Mouse (Mus musculus) heart, postnatal 0 days (tissue): ENCODE results near the gene Pdhx. TPM values are rescaled to one million over a fixed set of nuclear protein-coding genes. Genes with fewer than 3 reads are reported as not detected.

Experiments
- ATAC-seq: fragments of 200-750 bp; cut with Nextera tagmentation; 2 replicates; pipeline ENCODE4 v1.8.0; 2017; ENCODE audit warnings: low read depth, moderate number of reproducible peaks, moderate library complexity; ENCODE audit not compliant: insufficient read depth
- DNase-seq: peaks from one replicate; pipeline ENCODE4 v3.0.0-alpha.2; 2016; ENCODE audit warnings: low spot score
- H3K27ac ChIP-seq: fragments of 300-500 bp; sonication (generic); 2 replicates; pipeline ENCODE4 v1.5.1; 2014; ENCODE audit warnings: low read depth, mild to moderate bottlenecking
- H3K27me3 ChIP-seq: fragments of 300-500 bp; sonication (generic); 2 replicates; pipeline ENCODE4 v1.6.1; 2014; ENCODE audit warnings: low read length, mixed read lengths; ENCODE audit not compliant: control insufficient read depth, insufficient read depth
- H3K36me3 ChIP-seq: fragments of 300-500 bp; sonication (generic); replicated peaks from 2 replicates; pipeline ENCODE4 v1.6.1; 2014; ENCODE audit warnings: low read length, mixed read lengths; ENCODE audit not compliant: control insufficient read depth, insufficient read depth
- H3K4me1 ChIP-seq: fragments of 300-500 bp; sonication (generic); 2 replicates; pipeline ENCODE4 v1.6.1; 2014; ENCODE audit warnings: antibody characterized with exemption; ENCODE audit not compliant: control insufficient read depth, insufficient read depth
- H3K4me2 ChIP-seq: fragments of 300-500 bp; sonication (generic); 2 replicates; pipeline ENCODE4 v1.6.1; 2014; ENCODE audit warnings: low read depth, mild to moderate bottlenecking, low read length, moderate library complexity
- H3K4me3 ChIP-seq: fragments of 300-500 bp; sonication (generic); 2 replicates; pipeline ENCODE4 v1.5.1; 2014; ENCODE audit warnings: low read depth, low read length
- H3K9ac ChIP-seq: fragments of 300-500 bp; sonication (generic); replicated peaks from 2 replicates; pipeline ENCODE4 v1.6.1; 2014; ENCODE audit warnings: low read depth, low read length, mixed read lengths
- H3K9me3 ChIP-seq: fragments of 300-500 bp; sonication (generic); replicated peaks from 2 replicates; pipeline ENCODE4 v1.6.1; 2016; ENCODE audit warnings: low read length; ENCODE audit not compliant: control insufficient read depth
- CTCF ChIP-seq: IDR thresholded peaks from 2 replicates; pipeline ENCODE4 v1.5.1; 2016; ENCODE audit warnings: antibody characterized with exemption, control low read depth, low read depth
- EP300 ChIP-seq: IDR thresholded peaks from 2 replicates; pipeline ENCODE4 v1.6.1; 2016; ENCODE audit warnings: antibody characterized with exemption, low read depth
- WGBS: fragments of 180-500 bp; shearing (Covaris S2); extraction: QIAGEN DNeasy Blood & Tissue Kit; methylation state at CpG from one replicate; pipeline ENCODE4 v1.1.7; 2014; 5-methylcytosine and 5-hydroxymethylcytosine counted together
- polyA plus RNA-seq: library from polyadenylated mRNA; unstranded; fragments of >200 nt; fragmentation: Nextera tagmentation; extraction: Ambion mirVana; gene quantifications from 2 replicates; pipeline ENCODE4 v1.2.1, GENCODE M21; 2015
- total RNA-seq: library from RNA; depleted of rRNA; stranded (reverse); fragments of >200 nt; gene quantifications from 2 replicates; pipeline ENCODE4 v1.2.3, GENCODE M21; 2014; ENCODE audit warnings: low replicate concordance

Pdhx gene
- total and polyA plus RNA-seq, 2 experiments from 2014 or later, result 50.5 to 99.2 TPM

- no peak for ATAC-seq
- H3K9me3 ChIP-seq, result no peaks in the 10 kb centered on the region
- H3K27me3 ChIP-seq, result no peaks in the 10 kb centered on the region
- H3K4me3 ChIP-seq, result no peak overlapping the region
- no peak overlapping the region for H3K27ac ChIP-seq
- H3K9ac ChIP-seq, result no peak overlapping the region
- 43% methylated on average over 1 of the region's 1 CpGs for WGBS
- no peak for DNase-seq
- no peak overlapping the region for H3K4me2 ChIP-seq
- peaks cover 23% of the 10 kb centered on the region for H3K4me1 ChIP-seq
- TF ChIP-seq EP300 (no peak), CTCF (no peak)
- no peaks in the 10 kb centered on the region for H3K36me3 ChIP-seq
These were observed 4.7 kb downstream of the Pdhx start for GRCm38 (mm10) chr2:103068602-103069001.

- TF ChIP-seq CTCF (no peak), EP300 (no peak)
- H3K27ac ChIP-seq, result no peak overlapping the region
- H3K4me2 ChIP-seq, result no peak overlapping the region
- H3K27me3 ChIP-seq, result no peaks in the 10 kb centered on the region
- H3K36me3 ChIP-seq, result no peaks in the 10 kb centered on the region
- DNase-seq (no peak), ATAC-seq (no peak)
- peaks cover 22% of the 10 kb centered on the region for H3K4me1 ChIP-seq
- no peak overlapping the region for H3K9ac ChIP-seq
- H3K9me3 ChIP-seq, result no peaks in the 10 kb centered on the region
- 94% methylated on average over 2 of the region's 2 CpGs for WGBS
- no peak overlapping the region for H3K4me3 ChIP-seq
These were observed 5.6 kb downstream of the Pdhx start for GRCm38 (mm10) chr2:103067552-103068207.

GRCm38 (mm10) chr2:103066683-103067551 is 6.4 kb downstream of the Pdhx start:
- H3K27me3 ChIP-seq, result no peaks in the 10 kb centered on the region
- H3K9ac ChIP-seq, result no peak overlapping the region
- no peak overlapping the region for H3K4me2 ChIP-seq
- ATAC-seq (no peak), DNase-seq (no peak)
- TF ChIP-seq EP300, result no peak
- TF ChIP-seq CTCF, result no peak
- H3K27ac ChIP-seq, result no peak overlapping the region
- H3K36me3 ChIP-seq, result no peaks in the 10 kb centered on the region
- no peak overlapping the region for H3K4me3 ChIP-seq
- no peaks in the 10 kb centered on the region for H3K9me3 ChIP-seq
- peaks cover 15% of the 10 kb centered on the region for H3K4me1 ChIP-seq
- 77% methylated on average over 8 of the region's 8 CpGs for WGBS

- no peak overlapping the region for H3K9ac ChIP-seq
- H3K36me3 ChIP-seq, result no peaks in the 10 kb centered on the region
- no peaks in the 10 kb centered on the region for H3K27me3 ChIP-seq
- DNase-seq, result peak; percentile 57
- no peak overlapping the region for H3K4me2 ChIP-seq
- no peak overlapping the region for H3K4me3 ChIP-seq
- no peaks in the 10 kb centered on the region; the same call in 1 of the 2 replicates for H3K4me1 ChIP-seq
- H3K9me3 ChIP-seq, result no peaks in the 10 kb centered on the region
- 20% methylated on average over 3 of the region's 3 CpGs for WGBS
- no peak overlapping the region for H3K27ac ChIP-seq
- TF ChIP-seq EP300, result no peak
- peak; percentile 74 for TF ChIP-seq CTCF
- ATAC-seq, result peak; percentile 57; the same call in 1 of the 2 replicates
These were observed 10.4 kb downstream of the Pdhx start for GRCm38 (mm10) chr2:103062865-103063264.

GRCm38 (mm10) chr2:103058266-103058665 is 15.0 kb downstream of the Pdhx start:
- Histone ChIP-seq H3K27ac (no peak overlapping the region), H3K36me3 (0 out of 2 replicates have a peak, but pooled peaks cover 9% of the 10 kb centered on the region), H3K4me1 (no peaks in the 10 kb centered on the region; the same call in 1 of the 2 replicates), H3K9ac (no peak overlapping the region), H3K4me3 (no peak overlapping the region), H3K27me3 (no peaks in the 10 kb centered on the region), H3K9me3 (no peaks in the 10 kb centered on the region), H3K4me2 (no peak overlapping the region)
- no peak for TF ChIP-seq CTCF
- TF ChIP-seq EP300, result no peak
- ATAC-seq (no peak), DNase-seq (no peak)
- 89% methylated on average over 3 of the region's 3 CpGs for WGBS
